Mouse (Mus musculus) cerebellum, postnatal 4 days (tissue): ENCODE data around the gene Gm5447.

ENCODE experiments used
- DNase-seq, 2 experiments: peaks; one replicate each; pipeline ENCODE4 v3.0.0; 2022; ENCODE audit warnings: low spot score in 2 of 2, mixed read lengths in 1 of 2

The Gm5447 gene

DNA sequence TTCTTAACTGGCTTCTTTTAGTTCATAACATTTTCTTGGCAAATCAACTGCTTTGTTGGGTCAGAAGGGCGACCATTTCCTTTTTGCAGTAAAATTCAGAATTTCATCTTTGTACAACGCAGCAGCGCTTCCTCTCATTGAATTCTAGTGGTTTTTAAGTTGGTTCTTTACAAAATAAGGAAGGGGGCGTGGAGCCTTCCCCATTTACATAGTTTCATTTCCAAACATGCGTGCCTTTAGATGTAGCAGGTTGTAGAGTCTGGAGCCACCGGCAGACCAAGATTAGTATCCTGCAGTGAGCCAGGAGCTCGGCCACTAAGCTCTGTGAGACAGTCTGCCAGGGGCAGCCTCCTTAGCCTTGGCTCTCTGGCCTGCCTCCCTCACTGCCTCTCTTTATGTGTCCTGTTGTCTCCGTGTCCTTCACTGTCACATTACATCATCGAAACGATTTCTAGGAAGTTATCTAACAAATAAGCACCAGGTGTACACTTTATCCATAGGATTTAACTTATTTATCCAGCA, 13.0 kb downstream of the Gm5447 start:
- peak in 1 of 2 experiments; percentile 22 for DNase-seq

DNA sequence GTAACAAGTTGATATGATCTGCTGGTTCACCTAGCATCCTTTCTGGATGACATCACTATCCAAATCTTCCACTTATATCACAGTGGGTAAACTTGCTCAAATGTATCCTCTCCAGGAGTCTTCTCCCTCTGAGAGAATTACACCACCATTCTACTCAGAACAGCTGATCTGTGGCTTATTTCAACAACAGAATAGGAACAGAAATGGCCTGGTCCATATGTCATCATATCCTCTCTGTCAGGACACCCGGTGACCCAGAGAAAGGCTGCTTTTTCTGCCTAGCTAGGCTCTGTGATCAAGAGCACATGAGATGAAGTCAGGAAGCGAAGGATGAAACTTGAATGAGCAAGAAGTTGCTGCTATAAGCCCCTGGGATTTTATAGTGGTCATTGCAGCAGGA, 13.7 kb downstream of the Gm5447 start:
- DNase-seq: no peak

DNA sequence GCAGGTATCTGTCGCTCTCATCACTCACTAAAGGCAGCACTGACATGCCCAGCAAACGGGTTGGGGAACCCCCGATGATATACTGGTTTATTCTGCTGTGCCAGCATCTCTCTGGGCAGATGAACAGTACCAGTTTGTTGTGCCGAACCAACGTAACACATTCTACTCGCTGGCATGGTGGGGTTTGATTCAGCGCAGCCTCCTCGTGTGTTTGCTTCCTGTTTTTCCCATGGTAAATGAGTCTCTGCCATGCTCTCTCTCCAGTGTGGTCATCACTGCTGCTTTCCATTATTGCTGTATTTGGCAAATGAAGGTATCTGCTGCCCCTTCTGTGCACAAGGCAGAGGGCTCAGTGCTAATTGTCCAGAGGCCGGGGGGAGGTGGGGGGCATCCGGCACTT, 15.7 kb downstream of the Gm5447 start:
- no peak for DNase-seq

DNA sequence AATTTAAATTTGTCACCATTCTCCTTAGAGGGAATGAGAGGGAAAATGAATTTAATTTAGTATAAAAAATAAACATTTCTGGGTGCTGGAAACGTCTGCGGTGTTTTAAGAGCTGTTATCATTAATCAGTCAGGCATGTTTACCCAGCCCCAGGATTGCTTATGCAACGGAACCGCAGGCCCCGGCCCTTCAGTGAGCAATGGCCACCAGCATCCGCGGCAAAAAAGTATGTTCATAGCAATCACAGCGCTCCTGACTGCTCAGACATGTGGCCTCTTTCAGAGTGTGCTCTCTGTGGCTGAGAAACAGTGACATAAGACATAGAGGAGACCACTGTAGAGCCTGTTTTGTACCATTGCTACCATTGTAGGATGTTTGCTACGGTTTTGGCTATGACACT, 16.2 kb downstream of the Gm5447 start:
- no peak for DNase-seq

DNA sequence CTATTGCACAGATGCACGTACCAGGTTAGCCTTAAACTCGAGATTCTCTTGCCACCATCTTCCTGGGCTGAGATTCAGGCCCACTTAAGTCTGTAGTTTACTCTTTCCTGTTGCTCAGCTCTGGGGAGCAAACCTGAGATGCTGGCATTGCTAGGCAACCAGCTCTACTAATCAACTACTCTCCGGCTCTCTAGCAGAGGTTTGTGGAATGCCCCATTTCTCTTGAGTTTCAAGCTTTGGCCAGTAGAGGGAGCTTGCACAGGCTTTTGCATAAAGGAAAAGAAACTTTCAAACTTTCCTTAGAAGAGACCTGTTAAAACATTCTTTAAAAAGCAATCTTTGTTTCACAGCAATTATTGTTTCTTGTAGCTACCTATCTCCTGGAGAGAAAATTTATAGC, 19.8 kb downstream of the Gm5447 start:
- DNase-seq: peak in 1 of 2 experiments; percentile 50

DNA sequence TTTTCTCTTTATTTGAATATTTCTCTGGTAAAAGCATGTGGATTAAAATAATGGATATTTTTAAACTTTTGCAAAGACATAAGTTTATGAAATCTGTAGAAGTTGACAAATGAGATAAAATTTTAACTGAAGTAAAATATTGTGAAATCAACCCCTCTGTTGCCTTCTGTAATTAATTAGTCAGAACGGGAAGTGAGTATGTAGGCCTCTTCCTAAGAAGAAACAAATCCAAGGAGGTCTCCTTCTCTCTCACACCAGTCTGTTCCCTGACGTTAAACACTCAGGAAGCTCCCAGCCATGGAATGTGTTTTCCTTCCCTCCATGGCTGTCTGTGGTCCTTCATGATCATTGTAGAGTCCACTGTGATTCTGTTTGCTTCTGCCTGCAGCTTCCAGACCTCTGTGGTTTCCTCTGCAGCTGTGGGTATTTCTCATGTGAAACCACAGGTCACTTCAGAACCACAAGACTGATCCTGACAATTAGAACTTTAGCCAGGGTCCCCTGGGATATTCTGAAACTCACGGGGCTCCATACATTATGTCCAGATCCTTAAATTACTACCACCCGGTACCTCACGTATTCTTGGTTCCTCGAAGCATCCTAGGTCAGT, 20.4 kb downstream of the Gm5447 start:
- DNase-seq: no peak

DNA sequence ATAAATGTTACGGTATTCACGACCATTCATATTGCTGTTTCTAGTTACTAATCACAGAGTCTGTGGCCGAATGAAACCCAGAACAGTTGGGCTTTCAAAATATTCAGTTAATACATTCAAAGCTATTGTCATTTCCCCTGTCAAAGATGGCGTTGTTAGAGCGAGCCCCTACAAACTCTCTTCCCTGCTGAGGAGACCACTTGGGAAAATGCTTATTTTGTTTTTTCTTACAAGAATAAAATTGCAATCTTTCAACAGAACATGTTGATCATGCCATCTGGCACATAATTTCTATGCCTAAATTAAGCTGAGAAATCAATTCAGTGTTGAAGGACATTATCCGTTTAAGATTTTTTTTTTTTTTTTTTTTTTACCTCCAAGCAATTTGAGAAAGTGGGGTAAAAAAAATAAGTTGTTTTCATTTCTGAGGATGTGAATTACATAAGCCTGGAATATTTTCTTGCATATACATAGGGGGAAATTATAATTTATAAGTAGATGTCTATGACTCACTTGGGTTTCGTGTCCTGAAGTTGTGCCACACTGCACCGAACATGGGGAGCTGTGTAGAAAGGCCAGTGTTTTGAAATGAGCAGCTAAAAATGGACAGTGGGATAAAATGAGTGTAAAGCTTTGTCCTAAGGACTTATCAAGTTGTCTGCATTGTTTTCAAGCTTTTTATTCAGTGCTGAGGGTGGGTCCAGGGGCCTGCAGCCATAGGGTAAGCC, 23.7 kb downstream of the Gm5447 start:
- no peak for DNase-seq

DNA sequence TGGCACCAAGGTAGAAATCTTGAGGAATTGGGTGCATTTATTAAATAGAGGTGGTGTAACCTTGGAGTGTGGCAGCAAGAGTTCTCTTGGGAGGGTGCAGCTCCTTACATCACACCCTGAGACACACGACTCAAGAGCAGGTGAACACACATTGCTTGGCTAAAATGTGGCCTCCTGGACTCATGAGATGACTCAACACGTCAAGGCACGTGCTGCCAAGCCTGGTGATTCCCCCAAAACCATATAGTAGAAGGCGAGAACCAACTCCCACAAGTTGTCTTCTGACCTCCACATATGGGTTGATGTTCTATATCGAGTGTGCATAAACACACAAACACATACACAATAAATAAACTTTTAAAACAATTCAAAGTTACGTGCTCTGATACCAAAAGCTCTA, 25.8 kb downstream of the Gm5447 start:
- no peak for DNase-seq

DNA sequence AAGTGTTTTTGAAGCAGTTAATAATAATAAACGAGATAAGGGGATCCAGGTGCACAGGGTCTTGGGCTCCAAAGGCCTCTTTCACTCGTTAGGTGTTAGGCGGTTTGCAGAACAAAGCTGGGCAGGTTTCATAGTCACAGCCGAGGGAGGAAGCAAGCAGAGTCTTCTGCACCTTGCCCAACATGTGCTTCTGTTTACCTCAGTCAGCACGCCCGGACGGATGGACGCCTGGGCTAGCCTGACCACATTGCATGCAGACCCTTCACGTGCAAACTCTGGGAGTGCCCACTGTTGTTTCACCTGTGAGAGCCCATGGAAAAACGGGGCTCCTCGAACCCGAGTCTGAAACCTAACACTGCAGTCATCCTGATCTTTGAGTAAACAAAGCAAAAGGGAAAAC, 30.5 kb downstream of the Gm5447 start:
- DNase-seq: no peak

DNA sequence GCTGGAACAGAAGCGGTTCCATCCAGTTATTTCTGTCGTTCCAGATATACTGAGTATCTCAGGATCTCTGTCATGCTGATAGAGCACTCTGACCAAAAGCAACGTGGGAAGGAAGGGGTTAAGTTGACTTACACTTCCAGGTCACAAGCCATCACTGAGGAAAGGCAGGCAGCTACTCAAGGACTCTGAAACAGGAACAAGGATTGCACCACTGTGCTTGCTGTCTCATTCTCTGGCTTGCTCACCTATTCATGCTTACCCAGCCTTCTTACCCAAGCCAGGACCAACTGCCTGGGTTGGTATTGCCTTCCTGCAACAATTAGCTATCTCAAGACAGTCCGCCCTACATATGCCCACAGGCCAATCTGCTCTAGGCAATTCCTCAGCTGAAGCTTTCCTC, 31.0 kb downstream of the Gm5447 start:
- DNase-seq: no peak

DNA sequence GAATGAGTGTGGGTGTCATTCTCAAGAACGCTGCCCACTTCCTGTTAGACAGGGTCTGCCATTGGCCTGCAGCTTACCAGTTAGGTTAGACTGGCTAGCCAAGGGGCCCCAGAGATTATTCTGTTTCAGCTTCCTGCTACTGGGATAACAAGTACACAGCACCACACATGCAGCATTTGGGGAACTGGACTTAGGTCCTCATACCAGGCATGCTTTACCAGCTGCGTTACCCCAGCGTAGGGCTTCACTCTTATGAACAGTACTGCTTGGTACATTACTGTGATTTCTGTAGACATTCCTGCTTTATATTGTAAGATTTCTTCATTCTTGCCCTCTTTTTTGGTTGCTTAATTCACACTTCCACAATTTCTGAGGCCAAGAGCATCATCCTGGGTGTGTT, 43.5 kb downstream of the Gm5447 start:
- DNase-seq: no peak

DNA sequence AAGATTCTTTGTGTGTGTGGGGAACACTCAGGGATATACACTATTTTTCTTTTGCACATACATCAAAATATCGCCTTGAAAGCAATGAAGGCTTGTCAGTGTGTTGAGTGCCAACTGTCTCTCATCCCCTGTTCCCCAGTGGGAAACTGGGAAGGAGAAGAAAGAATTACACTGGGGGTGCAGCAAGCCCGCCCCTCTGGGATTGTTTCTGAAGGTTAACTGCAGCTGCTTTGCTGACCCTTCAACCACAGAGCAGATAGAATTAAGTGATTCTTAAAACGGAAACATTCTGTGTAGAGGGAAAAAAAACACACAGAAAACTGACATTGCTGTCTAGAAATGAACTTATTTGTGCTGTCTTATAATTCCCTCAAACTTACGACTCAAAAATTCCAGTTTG, 47.5 kb downstream of the Gm5447 start:
- no peak for DNase-seq

DNA sequence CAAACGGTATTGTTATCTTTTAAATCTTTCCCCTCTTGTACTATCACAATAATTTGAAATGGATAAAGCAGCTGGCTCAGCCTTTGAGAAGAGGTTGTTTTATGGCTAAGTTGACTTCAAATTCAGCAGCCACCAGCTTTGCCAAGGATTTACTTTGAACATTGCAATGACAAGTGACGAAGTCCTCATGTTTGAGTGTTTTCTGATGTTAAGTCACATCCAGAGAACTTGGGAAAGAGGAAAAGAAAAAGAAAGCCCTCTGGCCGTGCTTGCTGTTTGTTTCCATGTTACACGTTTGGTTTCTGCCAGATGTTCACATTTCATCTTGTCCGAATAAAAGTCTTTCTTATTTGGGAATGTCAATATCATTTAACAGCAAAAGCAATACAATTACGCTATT, 47.9 kb downstream of the Gm5447 start:
- DNase-seq: no peak

DNA sequence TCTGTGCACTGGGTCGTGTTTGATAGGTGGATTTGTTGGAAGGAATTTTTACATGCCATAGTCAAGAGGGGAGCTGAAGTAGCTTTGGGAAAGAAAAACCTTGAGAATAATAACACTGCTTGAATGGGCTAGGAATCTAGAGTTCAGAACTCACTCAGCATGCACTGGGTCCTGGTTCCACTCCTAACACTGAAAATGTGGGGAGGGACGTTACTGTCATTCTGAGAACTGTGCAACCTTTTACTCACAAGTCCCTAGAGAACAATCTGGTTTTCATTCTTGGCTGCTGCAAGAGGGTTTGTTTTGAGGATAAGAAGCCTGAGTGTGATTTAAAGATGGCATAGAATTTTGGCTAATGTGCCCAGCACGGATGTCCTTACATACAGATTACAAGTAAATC, 49.7 kb downstream of the Gm5447 start:
- DNase-seq: no peak
